Mouse (Mus musculus) MEL (cell line): ENCODE measurements around the gene Slc7a6. TPM values are rescaled to one million over a fixed set of nuclear protein-coding genes. Genes with fewer than 3 reads are reported as not detected.

Source experiments
- DNase-seq: peaks from one replicate; pipeline ENCODE4 v3.0.0; 2011; ENCODE audit warnings: low read depth, low spot score
- H3K27ac ChIP-seq: 2 replicates; pipeline ENCODE4 v1.5.1; 2012; ENCODE audit warnings: low read depth, mild to moderate bottlenecking, control low read depth, low read length, moderate library complexity; ENCODE audit not compliant: control insufficient read depth
- H3K27me3 ChIP-seq, 2 experiments: fragments of 150-350 bp in 1 of 2; sonication (generic) in 1 of 2; 2 replicates each; pipeline ENCODE4 v1.6.1; 2012; ENCODE audit warnings: low read length in 2 of 2, mild to moderate bottlenecking in 2 of 2, improper control_type of control experiment in 1 of 2, moderate library complexity in 1 of 2; ENCODE audit not compliant: insufficient read depth in 2 of 2, control insufficient read depth in 1 of 2
- H3K36me3 ChIP-seq, 2 experiments: 2 replicates each; pipeline ENCODE4 v1.6.1; 2012 to 2014; ENCODE audit warnings: low read length in 2 of 2, improper control_type of control experiment in 1 of 2, inconsistent platforms in 1 of 2, mild to moderate bottlenecking in 1 of 2; ENCODE audit not compliant: insufficient read depth in 2 of 2, control insufficient read depth in 1 of 2
- H3K4me1 ChIP-seq, 2 experiments: fragments of 150-350 bp in 1 of 2; sonication (generic) in 1 of 2; 2 replicates each; pipeline ENCODE4 v1.6.1; 2012; ENCODE audit warnings: low read length in 2 of 2, improper control_type of control experiment in 1 of 2, mild to moderate bottlenecking in 1 of 2; ENCODE audit not compliant: insufficient read depth in 2 of 2, control insufficient read depth in 1 of 2
- H3K4me3 ChIP-seq, 2 experiments: fragments of 150-350 bp in 1 of 2; sonication (generic) in 1 of 2; 2 replicates each; pipeline ENCODE4 v1.5.1; 2012; ENCODE audit warnings: low read depth in 2 of 2, low read length in 2 of 2, mild to moderate bottlenecking in 2 of 2, moderate library complexity in 2 of 2, control low read depth in 1 of 2, improper control_type of control experiment in 1 of 2; ENCODE audit not compliant: control insufficient read depth in 1 of 2, insufficient read depth in 1 of 2
- H3K79me2 ChIP-seq: 2 replicates; pipeline ENCODE4 v1.6.1; 2012; ENCODE audit warnings: mild to moderate bottlenecking, low read length, moderate library complexity; ENCODE audit not compliant: control insufficient read depth, poor library complexity, insufficient read depth
- H3K9ac ChIP-seq: 2 replicates; pipeline ENCODE4 v1.6.1; 2012; ENCODE audit warnings: low read depth, mild to moderate bottlenecking, control low read depth, low read length, moderate library complexity; ENCODE audit not compliant: control insufficient read depth, poor library complexity, severe bottlenecking
- H3K9me3 ChIP-seq: fragments of 150-350 bp; sonication (generic); replicated peaks from 2 replicates; pipeline ENCODE4 v1.6.1; 2012; ENCODE audit warnings: mild to moderate bottlenecking, low read length, improper control_type of control experiment, moderate library complexity; ENCODE audit not compliant: insufficient read depth
- BHLHE40 ChIP-seq: IDR thresholded peaks from 2 replicates; pipeline ENCODE4 v1.6.1; 2012; ENCODE audit warnings: low read depth, mild to moderate bottlenecking, inconsistent platforms, low read length, improper control_type of control experiment, borderline replicate concordance
- ELF1 ChIP-seq: IDR thresholded peaks from 2 replicates; pipeline ENCODE4 v1.6.1; 2014; ENCODE audit warnings: low read depth, mild to moderate bottlenecking, inconsistent platforms, low read length, improper control_type of control experiment, moderate library complexity
- EP300 ChIP-seq, 2 experiments: IDR thresholded peaks; 2 replicates each; pipeline ENCODE4 v1.6.1; 2011; ENCODE audit warnings: improper control_type of control experiment in 2 of 2, low read length in 2 of 2, low read depth in 1 of 2, mild to moderate bottlenecking in 1 of 2
- GABPA ChIP-seq: IDR thresholded peaks from 2 replicates; pipeline ENCODE4 v1.6.1; 2012; ENCODE audit warnings: low read depth, mild to moderate bottlenecking, inconsistent platforms, low read length, improper control_type of control experiment, moderate library complexity
- GATA1 ChIP-seq: IDR thresholded peaks from 2 replicates; pipeline ENCODE4 v1.6.1; 2011; ENCODE audit warnings: low read depth, low read length, improper control_type of control experiment
- KAT2A ChIP-seq: conservative IDR thresholded peaks from 2 replicates; pipeline ENCODE4 v1.6.1; 2012; ENCODE audit warnings: low read depth, low read length, improper control_type of control experiment, inconsistent platforms
- MAFK ChIP-seq: IDR thresholded peaks from 2 replicates; pipeline ENCODE4 v1.6.1; 2011; ENCODE audit warnings: low read depth, mild to moderate bottlenecking, low read length, improper control_type of control experiment, borderline replicate concordance
- MXI1 ChIP-seq: IDR thresholded peaks from 2 replicates; pipeline ENCODE4 v1.6.1; 2011; ENCODE audit warnings: mild to moderate bottlenecking, low read depth, low read length, improper control_type of control experiment
- NELFE ChIP-seq: IDR thresholded peaks from 2 replicates; pipeline ENCODE4 v1.6.1; 2011; ENCODE audit warnings: low read depth, low read length, improper control_type of control experiment
- RAD21 ChIP-seq: IDR thresholded peaks from 2 replicates; pipeline ENCODE4 v1.6.1; 2011; ENCODE audit warnings: mild to moderate bottlenecking, low read depth, low read length, improper control_type of control experiment
- SIN3A ChIP-seq: IDR thresholded peaks from 2 replicates; pipeline ENCODE4 v1.6.1; 2012; ENCODE audit warnings: low read length, improper control_type of control experiment, inconsistent platforms
- UBTF ChIP-seq: IDR thresholded peaks from 2 replicates; pipeline ENCODE4 v1.6.1; 2012; ENCODE audit warnings: low read depth, mild to moderate bottlenecking, inconsistent platforms, low read length, improper control_type of control experiment, moderate library complexity, borderline replicate concordance; ENCODE audit not compliant: insufficient read depth
- USF1 ChIP-seq: IDR thresholded peaks from 2 replicates; pipeline ENCODE4 v1.6.1; 2014; ENCODE audit warnings: low read depth, mild to moderate bottlenecking, inconsistent platforms, low read length, improper control_type of control experiment, moderate library complexity
- ZMIZ1 ChIP-seq: IDR thresholded peaks from 2 replicates; pipeline ENCODE4 v1.6.1; 2012; ENCODE audit warnings: low read depth, mild to moderate bottlenecking, inconsistent platforms, low read length, improper control_type of control experiment, moderate library complexity
- ZNF384 ChIP-seq: IDR thresholded peaks from 2 replicates; pipeline ENCODE4 v1.6.1; 2012; ENCODE audit warnings: low read depth, mild to moderate bottlenecking, inconsistent platforms, low read length, improper control_type of control experiment
- polyA plus RNA-seq, 2 experiments: library from polyadenylated mRNA; stranded (reverse) in 1 of 2; unstranded in 1 of 2; fragments of >175 nt in 1 of 2; fragments of >200 nt in 1 of 2; gene quantifications; 2 replicates each; pipeline versions ENCODE4 v1.2.1 to v1.2.4; 2012; ENCODE audit warnings: low replicate concordance in 2 of 2, low read depth in 1 of 2; ENCODE audit not compliant: insufficient read length in 2 of 2, insufficient read depth in 1 of 2, missing spikeins in 1 of 2
- total RNA-seq: library from RNA; depleted of rRNA; stranded (reverse); fragments of 300-350 nt; gene quantifications from 2 replicates; pipeline ENCODE4 v1.2.3, GENCODE M21; 2012

Gene Slc7a6
- total and polyA plus RNA-seq, 3 experiments = 34.4 to 48.2 TPM; not detected in 1

DNA sequence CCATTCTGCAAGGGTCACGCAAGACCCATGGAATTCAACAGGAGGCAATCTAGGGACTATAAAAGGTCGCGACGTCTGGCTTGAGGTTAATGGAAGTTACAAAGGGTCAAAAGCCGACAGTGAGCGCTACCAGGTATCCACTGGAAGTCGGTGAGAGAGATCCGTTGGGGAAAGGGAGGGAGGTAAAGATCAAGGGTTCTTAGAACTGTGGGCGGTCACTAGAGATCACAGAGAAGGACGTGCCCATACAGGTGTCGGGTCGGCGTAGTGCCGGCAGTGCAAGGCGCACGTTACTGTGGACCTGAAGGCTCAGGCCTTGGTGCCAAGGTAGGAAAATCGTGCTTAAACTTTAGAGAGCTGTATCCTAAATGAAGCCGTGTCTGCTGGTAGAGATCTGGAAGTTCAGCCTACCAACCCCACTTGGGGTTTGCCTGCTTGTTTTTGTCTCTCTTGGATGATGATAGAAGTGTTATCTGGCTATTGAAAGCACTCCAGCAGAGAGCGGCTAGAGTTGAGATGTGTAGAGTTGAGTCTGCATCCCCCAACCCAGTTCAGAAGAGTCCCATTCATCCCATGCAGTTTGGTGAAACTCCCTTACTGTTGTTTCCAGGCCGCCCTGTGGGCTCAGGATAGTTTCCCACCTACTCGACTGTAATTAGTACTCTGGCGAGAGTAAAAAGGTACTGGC, 31.3 kb upstream of the Slc7a6 start:
- H3K9me3 ChIP-seq = no peaks in the 10 kb centered on the region
- no peak overlapping the region for H3K4me3 ChIP-seq
- DNase-seq = no peak
- H3K27ac ChIP-seq = no peak overlapping the region
- no peak overlapping the region for H3K9ac ChIP-seq
- H3K4me1 ChIP-seq = peaks cover 0 to 15% of the 10 kb centered on the region in 2 experiments; a peak in 3 of 4 replicates
- H3K79me2 ChIP-seq = no peaks in the 10 kb centered on the region
- peaks cover 0 to 7% of the 10 kb centered on the region in 2 experiments; a peak in 2 of 4 replicates for H3K27me3 ChIP-seq
- H3K36me3 ChIP-seq = peaks cover 0 to 5% of the 10 kb centered on the region in 2 experiments; a peak in 1 of 4 replicates
- TF ChIP-seq GABPA = no peak
- TF ChIP-seq, all 39 proteins: peak for 0

DNA sequence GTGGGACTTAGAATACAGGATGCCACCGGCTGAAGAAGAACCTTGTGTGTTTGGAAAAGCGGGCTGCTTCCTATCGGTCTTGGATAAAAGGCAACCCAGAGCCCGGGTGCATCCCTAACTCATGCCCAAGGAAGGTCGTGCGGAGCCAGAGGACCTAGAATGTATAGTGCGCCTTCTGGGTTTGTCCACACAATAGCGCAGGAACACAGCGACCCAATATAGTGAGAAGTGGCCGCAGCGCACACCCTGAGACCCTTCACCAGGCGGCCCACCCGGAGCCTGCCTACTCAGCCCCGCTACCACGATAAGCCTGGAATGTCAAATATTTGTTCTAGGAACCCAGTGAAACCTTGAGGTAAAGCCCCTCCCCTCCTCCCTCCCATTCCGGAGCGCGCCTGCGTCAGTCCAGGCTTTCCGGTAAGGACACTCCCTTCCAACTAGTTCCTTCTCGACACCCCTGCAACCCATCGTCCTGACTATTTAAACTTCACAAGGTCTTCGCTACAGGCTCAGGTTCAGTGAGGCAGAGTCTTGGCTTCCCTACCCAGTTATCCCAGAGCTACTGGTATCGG, 30.7 kb upstream of the Slc7a6 start:
- Histone ChIP-seq H3K4me3 (no peak overlapping the region), H3K27ac (no peak overlapping the region), H3K9ac (no peak overlapping the region), H3K9me3 (no peaks in the 10 kb centered on the region), H3K79me2 (no peaks in the 10 kb centered on the region), H3K4me1 (peaks cover 0 to 9% of the 10 kb centered on the region in 2 experiments; a peak in 3 of 4 replicates), H3K36me3 (peaks cover 0 to 2% of the 10 kb centered on the region in 2 experiments; a peak in 1 of 4 replicates), H3K27me3 (peaks cover 0 to 7% of the 10 kb centered on the region in 2 experiments; a peak in 2 of 4 replicates)
- DNase-seq = no peak
- TF ChIP-seq SIN3A (no peak), ZNF384 (no peak), EP300 (IDR thresholded peaks at IDR 0.05; ENCODE audit: low read depth in 1 of 2, low read length in 2 of 2) (no peak), ZMIZ1 (no peak), UBTF (no peak), MXI1 (no peak), MAFK (no peak), ELF1 (no peak), NELFE (no peak), USF1 (no peak), KAT2A (no peak), GATA1 (no peak), BHLHE40 (no peak), RAD21 (no peak)
